Mouse (Mus musculus) adrenal gland, postnatal 10 days (tissue): Measurements from ENCODE around the gene Pdgfb. TPM values are rescaled to one million over a fixed set of nuclear protein-coding genes. Genes with fewer than 3 reads are reported as not detected.

Experiments
- DNase-seq: peaks from one replicate; pipeline ENCODE4 v3.0.0; 2021; ENCODE audit warnings: mixed read lengths
- total RNA-seq, 2 experiments: library from RNA; stranded (reverse); gene quantifications; 2 replicates each; pipeline ENCODE4 v1.2.3; 2021

Gene Pdgfb
- total RNA-seq, 2 experiments from 2014 or later, result 37.8 to 46.7 TPM

- DNase-seq, result no peak
Observed at GRCm38 (mm10) chr15:80009421-80010181, 5.2 kb downstream of the Pdgfb start.

- DNase-seq, result no peak
Observed at GRCm38 (mm10) chr15:80008461-80008860, 6.3 kb downstream of the Pdgfb start.

GRCm38 (mm10) chr15:80006156-80006555 is 8.6 kb downstream of the Pdgfb start:
- DNase-seq, result no peak

- DNase-seq, result no peak
Observed at GRCm38 (mm10) chr15:80005436-80005835, 9.3 kb downstream of the Pdgfb start.

- DNase-seq, result no peak
Observed at GRCm38 (mm10) chr15:80004644-80005340, 10.0 kb downstream of the Pdgfb start.

GRCm38 (mm10) chr15:80003581-80003980 is 11.2 kb downstream of the Pdgfb start:
- no peak for DNase-seq

- no peak for DNase-seq
Observed at GRCm38 (mm10) chr15:80001601-80002000, 13.2 kb downstream of the Pdgfb start.

- DNase-seq, result no peak
Observed at GRCm38 (mm10) chr15:80000694-80001093, 14.1 kb downstream of the Pdgfb start.

GRCm38 (mm10) chr15:79997988-79998387 is 16.8 kb downstream of the Pdgfb start:
- no peak for DNase-seq

- DNase-seq, result no peak
Observed at GRCm38 (mm10) chr15:79996781-79997180, 18.0 kb downstream of the Pdgfb start.

- no peak for DNase-seq
Observed at GRCm38 (mm10) chr15:79995552-79995951, 19.2 kb downstream of the Pdgfb start.

- DNase-seq, result no peak
Observed at GRCm38 (mm10) chr15:79994566-79994965, 20.2 kb downstream of the Pdgfb start.

GRCm38 (mm10) chr15:79986182-79986581 is 28.6 kb downstream of the Pdgfb start:
- DNase-seq, result no peak

GRCm38 (mm10) chr15:79985471-79985870 is 29.3 kb downstream of the Pdgfb start:
- no peak for DNase-seq

GRCm38 (mm10) chr15:79984152-79984551 is 30.6 kb downstream of the Pdgfb start:
- DNase-seq, result no peak

GRCm38 (mm10) chr15:79980716-79981115 is 34.1 kb downstream of the Pdgfb start:
- DNase-seq, result no peak

GRCm38 (mm10) chr15:79972186-79972585 is 42.6 kb downstream of the Pdgfb start:
- no peak for DNase-seq

GRCm38 (mm10) chr15:79970940-79971339 is 43.8 kb downstream of the Pdgfb start, which contains the start of gene Cbx7:
Gene Cbx7 (minus strand): TSS chr15:79971119.
- no peak for DNase-seq

GRCm38 (mm10) chr15:79970491-79970890 is 44.3 kb downstream of the Pdgfb start:
- DNase-seq, result no peak

GRCm38 (mm10) chr15:79967346-79967745 is 47.4 kb downstream of the Pdgfb start:
- DNase-seq, result no peak

GRCm38 (mm10) chr15:79964376-79964775 is 50.4 kb downstream of the Pdgfb start:
- no peak for DNase-seq

GRCm38 (mm10) chr15:79962661-79963060 is 52.1 kb downstream of the Pdgfb start:
- no peak for DNase-seq

- DNase-seq, result no peak
Observed at GRCm38 (mm10) chr15:79961366-79961921, 53.3 kb downstream of the Pdgfb start.
